Mouse (Mus musculus) Patski (cell line): Measurements from ENCODE around the gene Shisa9. TPM values are rescaled to one million over a fixed set of nuclear protein-coding genes. Genes with fewer than 3 reads are reported as not detected.

Experiments
- ATAC-seq: fragments of 100-300 bp; one replicate; pipeline ENCODE4 v1.8.0; 2021
- CTCF ChIA-PET: fragments of 350-600 bp; sonication (Branson Sonifier 250); formaldehyde crosslinking; loops from one replicate; lab custom pipeline; 2022; ENCODE audit warnings: inconsistent platforms; lab: Charles Lee
- POLR2A ChIA-PET: fragments of 350-600 bp; sonication (Branson Sonifier 250); formaldehyde crosslinking; loops from one replicate; lab custom pipeline; 2022; ENCODE audit warnings: antibody characterized with exemption, inconsistent platforms; lab: Charles Lee
- DNase-seq: peaks from one replicate; pipeline ENCODE4 v3.0.0-alpha.2; 2011; ENCODE audit warnings: low read depth, low spot score
- H3K27me3 ChIP-seq: fragments of 371-371 bp; one replicate; pipeline ENCODE4 v1.5.1; 2021
- CTCF ChIP-seq: fragments of 100-300 bp; IDR thresholded peaks from one replicate; pipeline ENCODE4 v1.5.1; 2021
- in situ Hi-C: fragments of 300-500 bp; cut with MboI; formaldehyde crosslinking; loops from 3 replicates; pipeline ENCODE4 v1.11.1; 2018; ENCODE audit warnings: low pct_unique_long_range_greater_than_20kb, mixed read lengths
- polyA plus RNA-seq: library from polyadenylated mRNA; unstranded; gene quantifications from one replicate; pipeline ENCODE4 v1.2.3, GENCODE M21; 2021

The Shisa9 gene
- polyA plus RNA-seq, 1 experiment from 2014 or later: 0.19 TPM

DNA sequence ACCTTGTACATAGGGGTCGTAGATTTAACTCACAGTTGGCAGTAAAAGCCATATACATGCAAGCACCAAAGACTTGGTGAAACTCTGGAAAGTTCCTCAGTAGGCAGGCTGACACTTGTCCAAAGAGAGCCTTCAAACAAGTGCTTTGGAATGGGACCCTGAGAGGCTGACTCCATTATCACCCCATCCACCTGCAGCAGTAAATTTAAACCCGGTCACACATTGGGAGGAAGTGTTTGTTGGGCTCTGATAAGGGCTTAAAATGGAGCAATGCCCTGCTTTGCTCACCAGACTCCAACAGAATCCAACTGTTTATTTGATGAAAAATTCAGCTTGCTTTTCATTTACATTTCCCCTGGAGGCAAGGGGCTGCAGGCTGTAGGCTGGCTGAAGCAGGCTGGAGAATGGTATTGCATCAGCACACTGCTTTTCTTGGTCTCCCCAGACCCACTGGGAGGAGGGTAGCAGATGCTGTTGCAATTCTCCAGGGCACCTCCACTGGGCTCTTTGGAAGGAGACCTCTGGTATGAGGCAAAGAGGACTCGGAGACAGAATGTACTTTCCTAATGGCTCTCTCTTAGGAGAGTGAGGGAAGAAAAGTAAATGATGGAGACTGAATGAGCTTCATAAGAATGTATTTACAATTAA is 323.5 kb downstream of the Shisa9 start:
- ChIA-PET CTCF (no interaction called here), POLR2A (no interaction called here)
- no peak for DNase-seq
- in situ Hi-C loops: no loop called here
- TF ChIP-seq CTCF: no peak
- no peak for ATAC-seq
- H3K27me3 ChIP-seq: peaks cover 9% of the 10 kb centered on the region

DNA sequence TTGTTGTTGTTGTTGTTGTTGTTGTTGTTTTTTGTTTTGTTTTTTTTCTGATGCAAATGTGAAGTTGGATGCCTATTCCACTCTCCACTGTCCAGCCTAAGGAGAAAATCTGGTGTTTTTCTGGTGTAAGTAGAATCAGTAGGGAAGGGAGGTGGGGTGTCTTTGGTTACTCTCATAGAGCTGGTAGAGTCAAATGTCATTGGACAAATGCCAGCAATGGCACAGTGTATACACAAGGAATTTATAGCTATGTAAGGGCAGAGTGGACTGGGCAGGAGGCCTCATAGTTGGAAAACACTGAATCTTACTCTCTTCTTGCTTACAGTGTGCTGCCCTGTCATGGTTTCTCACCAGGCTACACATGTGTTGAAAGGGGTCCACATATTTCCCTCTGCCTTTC is 325.9 kb downstream of the Shisa9 start:
- no peak for DNase-seq
- H3K27me3 ChIP-seq: peaks cover 6% of the 10 kb centered on the region
- no peak for ATAC-seq
- no peak for TF ChIP-seq CTCF
- in situ Hi-C loops: loop anchor here (10.0 kb wide), 1 partner anchor 55 kb away; no protein-coding TSS in a partner anchor
- POLR2A ChIA-PET: no interaction called here
- CTCF ChIA-PET: interaction anchor here (0.5 to 0.8 kb wide), 2 partner anchors 11 to 415 kb away, joined by 3 read pairs; no protein-coding TSS in a partner anchor

DNA sequence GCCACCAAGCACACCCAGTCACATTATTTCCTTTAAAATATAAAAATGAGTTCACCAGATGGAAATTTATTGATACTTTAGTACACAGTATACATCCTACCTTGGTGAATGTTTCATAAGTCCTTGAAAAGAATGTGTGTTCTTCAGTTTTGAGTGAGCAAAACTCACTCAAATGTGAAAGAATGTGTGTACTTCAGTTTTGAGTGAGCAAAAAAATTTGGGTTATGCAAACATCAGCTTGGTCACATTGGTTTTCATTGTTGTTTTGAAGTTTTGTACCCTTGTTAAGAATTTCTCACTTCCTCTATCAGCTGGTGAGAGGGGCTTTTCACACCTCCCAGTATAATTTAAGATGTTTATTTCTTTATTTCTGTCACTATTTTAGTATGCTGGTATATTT is 331.7 kb downstream of the Shisa9 start:
- DNase-seq: no peak
- CTCF ChIA-PET: no interaction called here
- ATAC-seq: no peak
- H3K27me3 ChIP-seq: peaks cover 6% of the 10 kb centered on the region
- POLR2A ChIA-PET: no interaction called here
- TF ChIP-seq CTCF: no peak
- in situ Hi-C loops: loop anchor here (10.0 kb wide), 1 partner anchor 49 kb away; no protein-coding TSS in a partner anchor

Other genes with a start within 250 kb of the Shisa9 start
- gene Cpped1, start 74.7 kb upstream of the Shisa9 start, polyA plus RNA-seq: 60.5 TPM